8 mouse cellular contexts compared by ENCODE assay signal in genomic region chr17:47594183-47594968, GRCm38 (mm10). TPM values are rescaled to one million over a fixed set of nuclear protein-coding genes. Genes with fewer than 3 reads are reported as not detected.
DNase-seq lines count a peak whose midpoint lies in the region; ATAC-seq and TF ChIP-seq lines count a peak whose summit lies in the region.

No protein-coding gene starts in this region.

- peaks cover 5% of the 10 kb centered on the region for H3K36me3 ChIP-seq in forebrain, postnatal 0 days (ENCODE audit: insufficient read depth)
- H3K36me3 ChIP-seq in intestine, embryonic 15.5 days, result peaks cover 10% of the 10 kb centered on the region
- H3K36me3 ChIP-seq in liver, embryonic 16.5 days (ENCODE audit: control insufficient read depth, insufficient read depth), result peaks cover 26% of the 10 kb centered on the region

- peaks cover 9% of the 10 kb centered on the region for H3K4me1 ChIP-seq in bone marrow, adult 2 months (ENCODE audit: control insufficient read depth, insufficient read depth, low read length)
- H3K4me1 ChIP-seq in forebrain, postnatal 0 days (ENCODE audit: insufficient read depth), result no peaks in the 10 kb centered on the region; the same call in 1 of the 2 replicates
- H3K4me1 ChIP-seq in intestine, embryonic 15.5 days (replicated peaks), result peaks cover 31% of the 10 kb centered on the region
- peaks cover 61% of the 10 kb centered on the region for H3K4me1 ChIP-seq in liver, embryonic 16.5 days (ENCODE audit: control insufficient read depth, low read depth, low read length)

- H3K9me3 ChIP-seq in forebrain, postnatal 0 days (ENCODE audit: low read length), result no peaks in the 10 kb centered on the region
- no peaks in the 10 kb centered on the region for H3K9me3 ChIP-seq in intestine, embryonic 15.5 days
- H3K9me3 ChIP-seq in liver, embryonic 16.5 days (replicated peaks; ENCODE audit: control insufficient read depth, low read length), result no peaks in the 10 kb centered on the region

- H3K4me2 ChIP-seq in forebrain, postnatal 0 days (ENCODE audit: low read depth), result peak overlapping the region; percentile 98
- peak overlapping the region; percentile 79 for H3K4me2 ChIP-seq in intestine, embryonic 15.5 days (replicated peaks)
- peak overlapping the region; percentile 72 for H3K4me2 ChIP-seq in liver, embryonic 16.5 days (ENCODE audit: low read depth, low read length)

- peak; percentile 54 to 56 for DNase-seq in lung, adult 18-20 months
- no peak for DNase-seq in lung, postnatal 25 days (ENCODE audit: low spot score)
- peak; percentile 33 for DNase-seq in forebrain, postnatal 0 days
- DNase-seq in ovary, postnatal 36 days (ENCODE audit: low spot score), result peak; percentile 46
- DNase-seq in c-Kit-positive CD71-positive TER-119-positive erythroid progenitor cells, embryonic 14.5 days (ENCODE audit: low spot score), result no peak

- peak; percentile 55; the same call in 1 of the 2 replicates for TF ChIP-seq POLR2A in bone marrow, adult 2 months (IDR thresholded peaks at IDR 0.05; ENCODE audit: borderline replicate concordance, control insufficient read depth, low read depth, low read length)

- under 1% methylated on average over 43 of the region's 43 CpGs for WGBS in bone marrow, adult 2 months
- under 1% methylated on average over 43 of the region's 43 CpGs for WGBS in forebrain, postnatal 0 days
- WGBS in intestine, embryonic 15.5 days, result under 1% methylated on average over 41 of the region's 43 CpGs
- WGBS in liver, embryonic 16.5 days (ENCODE audit: insufficient replicate concordance), result 0% methylated on average over 43 of the region's 43 CpGs

- H3K4me3 ChIP-seq in bone marrow, adult 2 months (replicated peaks; ENCODE audit: control insufficient read depth, low read depth, low read length), result peak overlapping the region; percentile 99
- H3K4me3 ChIP-seq in forebrain, postnatal 0 days (ENCODE audit: low read depth, low read length), result peak overlapping the region; percentile 61
- peak overlapping the region; percentile 94 for H3K4me3 ChIP-seq in intestine, embryonic 15.5 days (replicated peaks)
- H3K4me3 ChIP-seq in liver, embryonic 16.5 days (ENCODE audit: low read depth, low read length), result peak overlapping the region; percentile 69

- peak; percentile 13; the same call in 1 of the 2 replicates for TF ChIP-seq CTCF in bone marrow, adult 2 months (IDR thresholded peaks at IDR 0.05; ENCODE audit: control insufficient read depth, insufficient read depth, low read length)
- TF ChIP-seq CTCF in forebrain, postnatal 0 days (IDR thresholded peaks at IDR 0.05; ENCODE audit: low read depth), result no peak

- H3K27ac ChIP-seq in bone marrow, adult 2 months (ENCODE audit: control insufficient read depth, insufficient read depth, low read depth, low read length, poor library complexity), result peak overlapping the region; percentile 96
- H3K27ac ChIP-seq in forebrain, postnatal 0 days (ENCODE audit: low read depth, low read length), result peak overlapping the region; percentile 69
- H3K27ac ChIP-seq in intestine, embryonic 15.5 days, result peak overlapping the region; percentile 96
- peak overlapping the region; percentile 95 for H3K27ac ChIP-seq in liver, embryonic 16.5 days (ENCODE audit: low read length)

- ATAC-seq in forebrain, postnatal 0 days, result 0 out of 2 replicates have a peak, but pooled peaks have one; percentile 3
- peak; percentile 11; the same call in 1 of the 2 replicates for ATAC-seq in intestine, embryonic 15.5 days
- peak; percentile 9 for ATAC-seq in liver, embryonic 16.5 days (ENCODE audit: low read depth)

- H3K27me3 ChIP-seq in forebrain, postnatal 0 days (ENCODE audit: insufficient read depth, low read length), result no peaks in the 10 kb centered on the region
- no peaks in the 10 kb centered on the region for H3K27me3 ChIP-seq in intestine, embryonic 15.5 days (replicated peaks)
- H3K27me3 ChIP-seq in liver, embryonic 16.5 days (ENCODE audit: control insufficient read depth, insufficient read depth, low read depth, low read length), result no peaks in the 10 kb centered on the region

- H3K9ac ChIP-seq in forebrain, postnatal 0 days, result peak overlapping the region; percentile 56
- H3K9ac ChIP-seq in intestine, embryonic 15.5 days, result peak overlapping the region; percentile 89
- peak overlapping the region; percentile 78 for H3K9ac ChIP-seq in liver, embryonic 16.5 days (ENCODE audit: low read depth, low read length)

RNA-seq across cellular contexts. Expression of gene Bysl, which starts 16.9 kb away (rescaled TPM):
- 5.8 and 9.5 TPM in 2 replicates for polyA plus RNA-seq in bone marrow, adult 2 months (2011; ENCODE audit: insufficient read depth, insufficient read length, low replicate concordance, missing spikeins)
- total RNA-seq in forebrain, postnatal 0 days (2014; rRNA removed), result 21.9 and 23.7 TPM in 2 replicates
- polyA plus RNA-seq in forebrain, postnatal 0 days (2015; fragmentation: Nextera tagmentation; extraction: Ambion mirVana), result 32.0 and 35.4 TPM in 2 replicates
- polyA plus RNA-seq in intestine, embryonic 15.5 days (2015; fragmentation: Nextera tagmentation; extraction: Ambion mirVana), result 20.1 and 22.4 TPM in 2 replicates
- polyA plus RNA-seq in liver, embryonic 16.5 days (2015; fragmentation: Nextera tagmentation; extraction: Ambion mirVana), result 12.5 and 12.7 TPM in 2 replicates

RNA-seq across cellular contexts. Expression of gene Med20, which starts 17.0 kb away (rescaled TPM):
- 18.0 and 21.2 TPM in 2 replicates for polyA plus RNA-seq in bone marrow, adult 2 months (2011; ENCODE audit: insufficient read depth, insufficient read length, low replicate concordance, missing spikeins)
- 31.5 and 37.0 TPM in 2 replicates for total RNA-seq in forebrain, postnatal 0 days (2014; rRNA removed)
- 27.9 and 30.2 TPM in 2 replicates for polyA plus RNA-seq in forebrain, postnatal 0 days (2015; fragmentation: Nextera tagmentation; extraction: Ambion mirVana)
- polyA plus RNA-seq in intestine, embryonic 15.5 days (2015; fragmentation: Nextera tagmentation; extraction: Ambion mirVana), result 39.8 and 41.2 TPM in 2 replicates
- polyA plus RNA-seq in liver, embryonic 16.5 days (2015; fragmentation: Nextera tagmentation; extraction: Ambion mirVana), result 22.3 and 22.4 TPM in 2 replicates

RNA-seq across cellular contexts. Expression of gene Gm20517, which starts 17.0 kb away (rescaled TPM):
- polyA plus RNA-seq in bone marrow, adult 2 months (2011; ENCODE audit: insufficient read depth, insufficient read length, low replicate concordance, missing spikeins), result 3.0 and 5.1 TPM in 2 replicates
- total RNA-seq in forebrain, postnatal 0 days (2014; rRNA removed), result 4.7 and 10.6 TPM in 2 replicates
- 1.4 and 2.1 TPM in 2 replicates for polyA plus RNA-seq in forebrain, postnatal 0 days (2015; fragmentation: Nextera tagmentation; extraction: Ambion mirVana)
- polyA plus RNA-seq in intestine, embryonic 15.5 days (2015; fragmentation: Nextera tagmentation; extraction: Ambion mirVana), result 0.54 and 0.88 TPM in 2 replicates
- polyA plus RNA-seq in liver, embryonic 16.5 days (2015; fragmentation: Nextera tagmentation; extraction: Ambion mirVana), result 0.97 and 1.1 TPM in 2 replicates

RNA-seq across cellular contexts. Expression of gene Usp49, which starts 36.1 kb away (rescaled TPM):
- 9.3 and 10.3 TPM in 2 replicates for polyA plus RNA-seq in bone marrow, adult 2 months (2011; ENCODE audit: insufficient read depth, insufficient read length, low replicate concordance, missing spikeins)
- 11.2 and 18.9 TPM in 2 replicates for total RNA-seq in forebrain, postnatal 0 days (2014; rRNA removed)
- polyA plus RNA-seq in forebrain, postnatal 0 days (2015; fragmentation: Nextera tagmentation; extraction: Ambion mirVana), result 2.8 and 4.7 TPM in 2 replicates
- polyA plus RNA-seq in intestine, embryonic 15.5 days (2015; fragmentation: Nextera tagmentation; extraction: Ambion mirVana), result 5.9 and 6.3 TPM in 2 replicates
- 2.9 and 3.6 TPM in 2 replicates for polyA plus RNA-seq in liver, embryonic 16.5 days (2015; fragmentation: Nextera tagmentation; extraction: Ambion mirVana)

Comparison
In these comparisons a context has a peak if more than half of its experiments do, and no peak if none do; other contexts are left out.
1. DNase-seq: peak in lung, adult 18-20 months (2 of 2), forebrain, postnatal 0 days (single experiment) and ovary, postnatal 36 days (single experiment); none in lung, postnatal 25 days (single experiment) and c-Kit-positive CD71-positive TER-119-positive erythroid progenitor cells, embryonic 14.5 days (single experiment).
2. Peak in every context shown above with its lines, with median percentiles within 50 percentile points of each other: H3K27ac ChIP-seq, H3K4me3 ChIP-seq, ATAC-seq, H3K4me2 ChIP-seq and H3K9ac ChIP-seq.